Mouse (Mus musculus): ENCODE data around the gene Abca5. TPM values are rescaled to one million over a fixed set of nuclear protein-coding genes. Genes with fewer than 3 reads are reported as not detected.

Gene Abca5
- total RNA-seq, 2 experiments from 2014 or later = 5.8 to 9.0 TPM

Other genes starting within 250 kb of the Abca5 start
- 10 to 100 TPM; 28.7 to 31.4 TPM for gene Abca8a, start 241.7 kb downstream of the Abca5 start, total RNA-seq (2021)
- gene Abca9, start 169.5 kb downstream of the Abca5 start, total RNA-seq (2021) = 10 to 100 TPM in 1 of 2 experiments, 1 to 10 TPM in 1; 9.2 to 10.2 TPM
- gene Abca6, start 85.9 kb downstream of the Abca5 start, total RNA-seq (2021) = 1 to 10 TPM; 2.1 to 2.5 TPM
- gene Map2k6, start 61.4 kb upstream of the Abca5 start, total RNA-seq (2021) = 10 to 100 TPM; 42.0 to 42.1 TPM

Measured in gastrocnemius, postnatal 25 days (tissue).